Comparison of ENCODE assay signal across 8 mouse cellular contexts in the genomic region with DNA sequence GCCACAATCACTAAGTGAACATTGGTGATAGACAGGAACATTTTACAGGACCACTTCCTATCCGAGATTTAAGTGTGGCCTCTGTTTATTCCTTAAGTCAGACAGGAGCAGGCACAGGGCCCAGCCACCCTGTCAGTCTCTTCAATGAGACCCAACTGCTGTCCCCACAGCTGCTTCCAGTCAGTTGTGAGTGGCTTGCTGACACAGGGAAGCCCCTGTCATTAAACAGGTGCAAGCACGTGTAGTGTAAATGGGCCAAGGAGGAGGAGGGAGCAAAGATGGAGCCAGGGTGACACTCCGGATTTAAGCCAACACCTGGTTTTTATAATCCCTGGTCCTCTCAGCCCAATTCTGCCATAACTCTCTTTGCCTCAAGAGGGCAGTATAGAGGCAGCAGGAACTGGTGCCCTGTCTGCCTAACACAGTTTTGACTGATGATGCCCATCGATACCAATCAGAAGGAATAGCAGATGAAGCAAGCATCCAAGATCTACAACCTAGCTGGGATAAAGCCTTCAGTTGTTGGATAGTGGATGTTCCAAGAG. TPM values are rescaled to one million over a fixed set of nuclear protein-coding genes. Genes with fewer than 3 reads are reported as not detected.
DNase-seq lines count a peak whose midpoint lies in the region; ATAC-seq lines count a peak whose summit lies in the region.

No protein-coding gene starts in this region.

- H3K4me1 ChIP-seq in intestine, embryonic 14.5 days (replicated peaks; ENCODE audit: control insufficient read depth, insufficient read depth, low read length): 0 out of 2 replicates have a peak, but pooled peaks cover 3% of the 10 kb centered on the region
- peaks cover 6% of the 10 kb centered on the region; the same call in 1 of the 2 replicates for H3K4me1 ChIP-seq in intestine, embryonic 15.5 days (replicated peaks)

- H3K4me3 ChIP-seq in intestine, embryonic 14.5 days (ENCODE audit: low read depth, low read length): no peak overlapping the region
- no peak overlapping the region for H3K4me3 ChIP-seq in intestine, embryonic 15.5 days (replicated peaks)

- DNase-seq in intestine, embryonic 14.5 days (ENCODE audit: low spot score): peak; percentile 69
- DNase-seq in B cell, adult 2 months: peak; percentile 39 to 41
- peak; percentile 67 for DNase-seq in adrenal gland, postnatal 14 days
- peak; percentile 53 for DNase-seq in embryo, embryonic 9.5 days (ENCODE audit: extremely low spot score)
- DNase-seq in left cerebral cortex, adult 18-20 months (ENCODE audit: low spot score in 2 of 2): peak; percentile 67 to 68
- peak; percentile 30 for DNase-seq in naive thymus-derived CD4-positive, alpha-beta T cell, adult 2 months (ENCODE audit: low read depth)
- no peak for DNase-seq in testis, postnatal 14 days (ENCODE audit: low spot score)

- H3K27me3 ChIP-seq in intestine, embryonic 14.5 days (replicated peaks; ENCODE audit: control insufficient read depth, insufficient read depth, low read length): no peaks in the 10 kb centered on the region
- H3K27me3 ChIP-seq in intestine, embryonic 15.5 days (replicated peaks): 0 out of 2 replicates have a peak, but pooled peaks cover 3% of the 10 kb centered on the region

- 28% methylated on average over 4 of the region's 4 CpGs for WGBS in intestine, embryonic 14.5 days
- 32% methylated on average over 4 of the region's 4 CpGs for WGBS in intestine, embryonic 15.5 days

- no peaks in the 10 kb centered on the region for H3K36me3 ChIP-seq in intestine, embryonic 14.5 days (ENCODE audit: control insufficient read depth, insufficient read depth, low read length)
- H3K36me3 ChIP-seq in intestine, embryonic 15.5 days: no peaks in the 10 kb centered on the region

- ATAC-seq in intestine, embryonic 14.5 days (replicated peaks; ENCODE audit: low FRiP score, low TSS enrichment, low read depth): no peak
- ATAC-seq in intestine, embryonic 15.5 days: no peak

- H3K9me3 ChIP-seq in intestine, embryonic 14.5 days (ENCODE audit: control insufficient read depth, low read length): no peaks in the 10 kb centered on the region
- no peaks in the 10 kb centered on the region for H3K9me3 ChIP-seq in intestine, embryonic 15.5 days

- no peak overlapping the region for H3K9ac ChIP-seq in intestine, embryonic 14.5 days (ENCODE audit: low read length)
- H3K9ac ChIP-seq in intestine, embryonic 15.5 days: no peak overlapping the region

- H3K4me2 ChIP-seq in intestine, embryonic 14.5 days (ENCODE audit: low read length): no peak overlapping the region
- H3K4me2 ChIP-seq in intestine, embryonic 15.5 days (replicated peaks): no peak overlapping the region

- no peak overlapping the region for H3K27ac ChIP-seq in intestine, embryonic 14.5 days (ENCODE audit: low read depth)
- no peak overlapping the region for H3K27ac ChIP-seq in intestine, embryonic 15.5 days

RNA-seq across cellular contexts. Expression of a gene that starts 19.2 kb away (rescaled TPM):
- polyA plus RNA-seq in intestine, embryonic 14.5 days (2014; fragmentation: Nextera tagmentation; extraction: Ambion mirVana): 0.74 and 0.95 TPM in 2 replicates
- polyA plus RNA-seq in intestine, embryonic 15.5 days (2015; fragmentation: Nextera tagmentation; extraction: Ambion mirVana): 0.39 and 0.40 TPM in 2 replicates
- 0.07 and 0.23 TPM in 2 replicates for total RNA-seq in adrenal gland, postnatal 14 days (2021)
- 1 to 10 TPM; 1.1 to 1.7 TPM for total RNA-seq in left cerebral cortex, adult 18-20 months (2021)
